Mouse (Mus musculus): ENCODE measurements around the gene Acss3.

DNA sequence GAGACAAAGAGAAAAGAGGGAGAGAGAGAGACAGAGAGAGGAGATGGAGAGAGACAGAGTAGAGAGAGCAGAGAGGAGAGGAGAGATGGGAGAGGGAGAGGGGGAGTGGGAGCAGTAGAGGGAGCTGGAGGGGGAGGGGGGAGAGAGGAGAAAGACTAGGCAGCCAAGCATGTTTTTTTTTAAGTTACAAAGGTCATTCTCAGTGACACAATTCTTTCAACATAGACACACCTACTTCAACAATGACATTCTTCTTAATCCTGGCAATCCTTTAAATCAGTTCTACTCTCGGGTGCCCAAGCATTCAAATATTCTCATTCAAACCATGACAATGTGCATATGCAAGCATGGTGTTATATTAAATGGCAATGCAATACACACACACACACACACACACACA is 19.4 kb upstream of the Acss3 start:
- TF ChIP-seq CTCF (IDR thresholded peaks at IDR 0.05; ENCODE audit: insufficient read depth, low read depth, low read length) (no peak), POLR2A (IDR thresholded peaks at IDR 0.05; ENCODE audit: insufficient read depth, low read depth, low read length) (no peak)

Measured in olfactory bulb, adult 2 months (tissue).